In the genomic region with DNA sequence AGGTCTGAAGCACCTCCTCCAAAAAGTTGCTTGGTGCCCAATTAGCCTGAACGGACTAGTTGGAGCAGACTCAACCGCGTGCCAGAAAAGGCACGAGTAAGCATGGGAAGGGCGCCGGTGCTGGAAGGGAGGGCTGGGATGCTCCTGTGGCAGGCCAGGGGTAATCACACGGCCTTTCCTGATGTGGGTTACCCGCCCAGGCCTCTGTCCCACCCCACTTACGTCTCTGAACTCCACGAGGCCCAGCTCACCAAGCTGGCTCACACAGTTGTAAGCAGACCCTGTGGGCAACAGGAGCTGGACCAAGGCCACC, we compare ENCODE assay signal across 11 mouse cellular contexts. TPM values are rescaled to one million over a fixed set of nuclear protein-coding genes. Genes with fewer than 3 reads are reported as not detected.
DNase-seq lines count a peak whose midpoint lies in the region; ATAC-seq and TF ChIP-seq lines count a peak whose summit lies in the region.
"Had no signal": no experiment of that assay in that cellular context is flagged by ENCODE, and none has a peak within 500 bp of the region (broad histone marks: within the 10 kb centered on the region; RNA-seq: fewer than 3 reads in every experiment).

No protein-coding gene starts in this region.

- no peak overlapping the region for H3K27ac ChIP-seq in hindbrain, embryonic 15.5 days (replicated peaks)
- H3K27ac ChIP-seq in hindbrain, embryonic 16.5 days (ENCODE audit: low read depth, low read length) = no peak overlapping the region
- peak overlapping the region; percentile 95; the same call in 1 of the 2 replicates for H3K27ac ChIP-seq in bone marrow macrophage, adult 2 months (ENCODE audit: insufficient read depth, low read depth, low read length)
- H3K27ac ChIP-seq in limb, embryonic 14.5 days (replicated peaks; ENCODE audit: low read depth, low read length) = no peak overlapping the region

- 0 out of 2 replicates have a peak, but pooled peaks cover 3% of the 10 kb centered on the region for H3K27me3 ChIP-seq in hindbrain, embryonic 15.5 days
- H3K27me3 ChIP-seq in hindbrain, embryonic 16.5 days (replicated peaks; ENCODE audit: control insufficient read depth, insufficient read depth, low read length) = no peaks in the 10 kb centered on the region
- peaks cover 30% of the 10 kb centered on the region for H3K27me3 ChIP-seq in E14TG2a.4 (ENCODE audit: insufficient read depth, low read length)
- no peaks in the 10 kb centered on the region for H3K27me3 ChIP-seq in limb, embryonic 14.5 days (ENCODE audit: control insufficient read depth, insufficient read depth, low read length)

- no peak overlapping the region for H3K9ac ChIP-seq in hindbrain, embryonic 15.5 days
- no peak overlapping the region for H3K9ac ChIP-seq in hindbrain, embryonic 16.5 days (ENCODE audit: low read depth, low read length)
- H3K9ac ChIP-seq in limb, embryonic 14.5 days (ENCODE audit: low read depth, low read length, severe bottlenecking) = no peak overlapping the region

- no peak overlapping the region for H3K4me3 ChIP-seq in hindbrain, embryonic 15.5 days
- H3K4me3 ChIP-seq in hindbrain, embryonic 16.5 days (ENCODE audit: low read length) = no peak overlapping the region
- peak overlapping the region; percentile 75 for H3K4me3 ChIP-seq in E14TG2a.4 (replicated peaks; ENCODE audit: low read length)
- peak overlapping the region; percentile 94 for H3K4me3 ChIP-seq in bone marrow macrophage, adult 2 months (ENCODE audit: insufficient read depth, low read length)
- 0 out of 2 replicates have a peak overlapping the region, but pooled peaks have one; percentile 52 for H3K4me3 ChIP-seq in limb, embryonic 14.5 days (replicated peaks; ENCODE audit: low read length)
- H3K4me3 ChIP-seq: midbrain, embryonic 10.5 days had no signal

- no peak for ATAC-seq in hindbrain, embryonic 15.5 days (ENCODE audit: low FRiP score, low read depth)
- ATAC-seq in hindbrain, embryonic 16.5 days = no peak
- no peak for ATAC-seq in limb, embryonic 14.5 days (ENCODE audit: low FRiP score, low read depth)

- no peak for TF ChIP-seq CTCF in E14TG2a.4 (conservative IDR thresholded peaks at IDR 0.05; ENCODE audit: low read length)
- no peak for TF ChIP-seq CTCF in bone marrow macrophage, adult 2 months (IDR thresholded peaks at IDR 0.05; ENCODE audit: low read depth, low read length)

- no peaks in the 10 kb centered on the region for H3K9me3 ChIP-seq in hindbrain, embryonic 15.5 days
- no peaks in the 10 kb centered on the region for H3K9me3 ChIP-seq in hindbrain, embryonic 16.5 days (ENCODE audit: control insufficient read depth, low read length)
- H3K9me3 ChIP-seq in E14TG2a.4 (ENCODE audit: low read length) = no peaks in the 10 kb centered on the region
- H3K9me3 ChIP-seq in limb, embryonic 14.5 days (ENCODE audit: control insufficient read depth, low read length) = no peaks in the 10 kb centered on the region
- H3K9me3 ChIP-seq: midbrain, embryonic 10.5 days had no signal

- no peak for TF ChIP-seq POLR2A in bone marrow macrophage, adult 2 months (IDR thresholded peaks at IDR 0.05; ENCODE audit: borderline replicate concordance, low read depth, low read length)
- no peak for TF ChIP-seq POLR2A in limb, embryonic 14.5 days (IDR thresholded peaks at IDR 0.05; ENCODE audit: borderline replicate concordance, extremely low read depth, insufficient read depth, insufficient read length)

- WGBS in hindbrain, embryonic 15.5 days = 63% methylated on average over 10 of the region's 10 CpGs
- 77% methylated on average over 10 of the region's 10 CpGs for WGBS in hindbrain, embryonic 16.5 days
- WGBS in limb, embryonic 14.5 days = 59% methylated on average over 10 of the region's 10 CpGs

- 0 out of 2 replicates have a peak overlapping the region, but pooled peaks have one; percentile 4 for H3K4me2 ChIP-seq in hindbrain, embryonic 15.5 days
- no peak overlapping the region for H3K4me2 ChIP-seq in hindbrain, embryonic 16.5 days (ENCODE audit: low read length)
- H3K4me2 ChIP-seq in limb, embryonic 14.5 days (replicated peaks; ENCODE audit: low read depth, low read length, severe bottlenecking) = no peak overlapping the region

- H3K4me1 ChIP-seq in hindbrain, embryonic 15.5 days (replicated peaks) = peaks cover 18% of the 10 kb centered on the region
- H3K4me1 ChIP-seq in hindbrain, embryonic 16.5 days (ENCODE audit: control insufficient read depth, insufficient read depth, low read depth, low read length) = peaks cover 6% of the 10 kb centered on the region; the same call in 1 of the 2 replicates
- peaks cover 65% of the 10 kb centered on the region for H3K4me1 ChIP-seq in E14TG2a.4 (replicated peaks; ENCODE audit: low read depth, low read length)
- peaks cover 47% of the 10 kb centered on the region for H3K4me1 ChIP-seq in bone marrow macrophage, adult 2 months (ENCODE audit: control insufficient read depth, insufficient read depth, low read length)
- peaks cover 29% of the 10 kb centered on the region for H3K4me1 ChIP-seq in limb, embryonic 14.5 days (ENCODE audit: control insufficient read depth, insufficient read depth, low read length)

- peaks cover 6% of the 10 kb centered on the region for H3K36me3 ChIP-seq in hindbrain, embryonic 15.5 days
- H3K36me3 ChIP-seq in hindbrain, embryonic 16.5 days (ENCODE audit: control insufficient read depth, insufficient read depth, low read length) = peaks cover 7% of the 10 kb centered on the region
- H3K36me3 ChIP-seq in E14TG2a.4 (ENCODE audit: insufficient read depth, low read length) = peaks cover 37% of the 10 kb centered on the region
- peaks cover 41% of the 10 kb centered on the region for H3K36me3 ChIP-seq in limb, embryonic 14.5 days (ENCODE audit: control insufficient read depth, insufficient read depth, low read length)

- no peak for DNase-seq in limb, embryonic 14.5 days (ENCODE audit: low spot score)
- DNase-seq in MN1 (ENCODE audit: low spot score) = no peak
- no peak for DNase-seq in gastrocnemius, adult 8-10 months (ENCODE audit: low spot score in 2 of 2)
- no peak for DNase-seq in frontal cortex, postnatal 25 days (ENCODE audit: low spot score in 2 of 2)
- DNase-seq: gastrocnemius, postnatal 14 days; thymus, postnatal 14 days had no signal

RNA-seq across cellular contexts. Expression of a gene that starts 2.6 kb away (rescaled TPM):
- polyA plus RNA-seq in hindbrain, embryonic 15.5 days (2015; fragmentation: Nextera tagmentation; extraction: Ambion mirVana) = 16.4 and 16.8 TPM in 2 replicates
- polyA plus RNA-seq in hindbrain, embryonic 16.5 days (2015; fragmentation: Nextera tagmentation; extraction: Ambion mirVana) = 18.9 and 21.2 TPM in 2 replicates
- 488 and 518 TPM in 2 replicates for polyA plus RNA-seq in bone marrow macrophage, adult 2 months (2012; ENCODE audit: insufficient read depth, insufficient read length, missing spikeins)
- polyA plus RNA-seq in limb, embryonic 14.5 days (2012; rRNA removed) = 145 and 191 TPM in 2 replicates
- 36.8 and 37.8 TPM in 2 replicates for polyA plus RNA-seq in limb, embryonic 14.5 days (2014; fragmentation: Nextera tagmentation; extraction: Ambion mirVana)
- 1 to 10 TPM; 2.2 to 5.1 (median 3.0) TPM for total RNA-seq in gastrocnemius, adult 8-10 months (2022)

RNA-seq across cellular contexts. Expression of a gene that starts 8.3 kb away (rescaled TPM):
- polyA plus RNA-seq in hindbrain, embryonic 15.5 days (2015; fragmentation: Nextera tagmentation; extraction: Ambion mirVana) = 280 and 290 TPM in 2 replicates
- polyA plus RNA-seq in hindbrain, embryonic 16.5 days (2015; fragmentation: Nextera tagmentation; extraction: Ambion mirVana) = 307 and 320 TPM in 2 replicates
- polyA plus RNA-seq in bone marrow macrophage, adult 2 months (2012; ENCODE audit: insufficient read depth, insufficient read length, missing spikeins) = 80.5 and 85.1 TPM in 2 replicates
- polyA plus RNA-seq in limb, embryonic 14.5 days (2012; rRNA removed) = 186 and 202 TPM in 2 replicates
- polyA plus RNA-seq in limb, embryonic 14.5 days (2014; fragmentation: Nextera tagmentation; extraction: Ambion mirVana) = 314 and 322 TPM in 2 replicates
- total RNA-seq in gastrocnemius, adult 8-10 months (2022) = 100 to 1,000 TPM; 222 to 255 (median 235) TPM

RNA-seq across cellular contexts. Expression of a gene that starts 25.3 kb away (rescaled TPM):
- polyA plus RNA-seq in hindbrain, embryonic 15.5 days (2015; fragmentation: Nextera tagmentation; extraction: Ambion mirVana) = 2.7 and 3.0 TPM in 2 replicates
- polyA plus RNA-seq in hindbrain, embryonic 16.5 days (2015; fragmentation: Nextera tagmentation; extraction: Ambion mirVana) = 2.2 and 3.1 TPM in 2 replicates
- polyA plus RNA-seq in bone marrow macrophage, adult 2 months (2012; ENCODE audit: insufficient read depth, insufficient read length, missing spikeins) = 83.9 and 85.6 TPM in 2 replicates
- 1.8 and 1.9 TPM in 2 replicates for polyA plus RNA-seq in limb, embryonic 14.5 days (2012; rRNA removed)
- polyA plus RNA-seq in limb, embryonic 14.5 days (2014; fragmentation: Nextera tagmentation; extraction: Ambion mirVana) = 2.6 and 2.9 TPM in 2 replicates
- 1 to 10 TPM; 1.0 to 2.6 (median 1.3) TPM for total RNA-seq in gastrocnemius, adult 8-10 months (2022)

RNA-seq across cellular contexts. Expression of a gene that starts 30.7 kb away (rescaled TPM):
- polyA plus RNA-seq in hindbrain, embryonic 15.5 days (2015; fragmentation: Nextera tagmentation; extraction: Ambion mirVana) = 11.9 and 14.0 TPM in 2 replicates
- 12.4 and 14.1 TPM in 2 replicates for polyA plus RNA-seq in hindbrain, embryonic 16.5 days (2015; fragmentation: Nextera tagmentation; extraction: Ambion mirVana)
- 1,272 and 1,428 TPM in 2 replicates for polyA plus RNA-seq in bone marrow macrophage, adult 2 months (2012; ENCODE audit: insufficient read depth, insufficient read length, missing spikeins)
- polyA plus RNA-seq in limb, embryonic 14.5 days (2012; rRNA removed) = 33.3 and 40.7 TPM in 2 replicates
- 21.9 and 23.3 TPM in 2 replicates for polyA plus RNA-seq in limb, embryonic 14.5 days (2014; fragmentation: Nextera tagmentation; extraction: Ambion mirVana)
- 1 to 10 TPM; 3.2 to 4.5 (median 3.5) TPM for total RNA-seq in gastrocnemius, adult 8-10 months (2022)

RNA-seq across cellular contexts. Expression of a gene that starts 52.7 kb away (rescaled TPM):
- 64.6 and 66.6 TPM in 2 replicates for polyA plus RNA-seq in hindbrain, embryonic 15.5 days (2015; fragmentation: Nextera tagmentation; extraction: Ambion mirVana)
- polyA plus RNA-seq in hindbrain, embryonic 16.5 days (2015; fragmentation: Nextera tagmentation; extraction: Ambion mirVana) = 56.1 and 56.3 TPM in 2 replicates
- polyA plus RNA-seq in bone marrow macrophage, adult 2 months (2012; ENCODE audit: insufficient read depth, insufficient read length, missing spikeins) = 22.0 and 22.5 TPM in 2 replicates
- 65.4 and 68.6 TPM in 2 replicates for polyA plus RNA-seq in limb, embryonic 14.5 days (2012; rRNA removed)
- polyA plus RNA-seq in limb, embryonic 14.5 days (2014; fragmentation: Nextera tagmentation; extraction: Ambion mirVana) = 32.7 and 37.2 TPM in 2 replicates
- total RNA-seq in gastrocnemius, adult 8-10 months (2022) = 1 to 10 TPM in 3 of 4 experiments, under 1 TPM in 1; 0.97 to 1.6 (median 1.2) TPM

Comparison
In these comparisons a context has a peak if more than half of its experiments do, and no peak if none do; other contexts are left out.
1. H3K4me3 ChIP-seq: peak in E14TG2a.4 (single experiment), bone marrow macrophage, adult 2 months (single experiment) and limb, embryonic 14.5 days (single experiment); none in hindbrain, embryonic 15.5 days (single experiment) and hindbrain, embryonic 16.5 days (single experiment).
2. RNA of a gene that starts 25.3 kb away (polyA plus RNA-seq): 83.9 to 85.6 TPM in bone marrow macrophage, adult 2 months; 2.2 to 3.1 TPM in hindbrain, embryonic 16.5 days, 2.7 to 3.0 TPM in hindbrain, embryonic 15.5 days and 1.8 to 2.9 TPM in limb, embryonic 14.5 days; every median in the first group is over 10 times any median in the second.